Mouse (Mus musculus) MEL (cell line): Measurements from ENCODE around the gene Wars.

Experiments
- EP300 ChIP-seq, 2 experiments: IDR thresholded peaks; 2 replicates each; pipeline ENCODE4 v1.6.1; 2011; ENCODE audit warnings: improper control_type of control experiment in 2 of 2, low read length in 2 of 2, low read depth in 1 of 2, mild to moderate bottlenecking in 1 of 2
- MAFK ChIP-seq: IDR thresholded peaks from 2 replicates; pipeline ENCODE4 v1.6.1; 2011; ENCODE audit warnings: low read depth, mild to moderate bottlenecking, low read length, improper control_type of control experiment, borderline replicate concordance
- MYC ChIP-seq: IDR thresholded peaks from 2 replicates; pipeline ENCODE4 v1.6.1; 2011; ENCODE audit warnings: low read depth, mild to moderate bottlenecking, low read length, improper control_type of control experiment, moderate library complexity

DNA sequence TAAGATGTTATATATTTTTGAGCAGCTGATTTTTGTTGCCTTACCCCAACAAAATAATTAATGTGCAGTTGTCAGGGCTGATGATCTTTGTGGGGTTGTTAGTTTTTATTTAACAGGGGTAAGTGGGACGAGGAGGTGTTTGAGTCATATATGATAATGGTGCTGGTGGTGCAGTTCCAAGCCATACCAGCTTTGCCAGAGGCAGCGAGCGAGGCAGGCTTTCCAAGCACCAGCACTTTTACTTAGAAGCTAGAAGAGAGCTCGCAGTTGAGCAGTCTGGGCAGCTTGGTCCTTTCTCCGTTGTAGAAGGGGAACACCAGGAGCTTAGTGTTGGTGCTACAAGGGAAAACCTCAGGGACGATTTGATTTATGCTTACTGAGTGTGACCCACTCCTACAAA is 81.5 kb downstream of the Wars start:
- TF ChIP-seq EP300 (IDR thresholded peaks at IDR 0.05; ENCODE audit: low read depth in 1 of 2, low read length in 2 of 2) (no peak), MYC (no peak), MAFK (no peak)
